Mouse (Mus musculus): ENCODE data around the gene Rnf6. TPM values are rescaled to one million over a fixed set of nuclear protein-coding genes. Genes with fewer than 3 reads are reported as not detected.

Rnf6 gene
- total RNA-seq, 2 experiments from 2014 or later = 36.8 to 46.9 TPM

Other genes starting within 250 kb of the Rnf6 start
- under 1 TPM in 1 of 2 experiments, not detected in 1; 0.52 TPM for gene Cyp3a25, start 211.9 kb downstream of the Rnf6 start, total RNA-seq (2021)
- gene Cyp3a59, start 142.3 kb downstream of the Rnf6 start, total RNA-seq (2021) = not detected
- gene Gm5565, start 61.0 kb downstream of the Rnf6 start, total RNA-seq (2021) = not detected
- gene Gm6309, start 50.8 kb downstream of the Rnf6 start, total RNA-seq (2021) = not detected
- 1 to 10 TPM in 1 of 2 experiments, under 1 TPM in 1; 0.60 to 1.3 TPM for gene 1700001J03Rik, start 36.3 kb downstream of the Rnf6 start, total RNA-seq (2021)
- 10 to 100 TPM; 39.0 to 48.2 TPM for gene Cdk8, start 9.7 kb upstream of the Rnf6 start, total RNA-seq (2021)
- gene Wasf3, start 163.4 kb upstream of the Rnf6 start, total RNA-seq (2021) = 1 to 10 TPM; 1.7 to 2.0 TPM